Mouse (Mus musculus) embryonic facial prominence, embryonic 13.5 days (tissue): ENCODE measurements at regions not wholly inside any gene's neighbourhood (a gene's known extent, or its start where the extent isn't known, plus 50 kb on each side); places are given as distances from the start of the nearest gene placed in this dataset.

Experiments
- ATAC-seq: fragments of 200-750 bp; cut with Nextera tagmentation; 2 replicates; pipeline ENCODE4 v1.8.0; 2017; ENCODE audit warnings: low read depth; ENCODE audit not compliant: insufficient number of reproducible peaks, insufficient read depth, low FRiP score, low TSS enrichment
- H3K27ac ChIP-seq: fragments of 300-500 bp; sonication (generic); 2 replicates; pipeline ENCODE4 v1.5.1; 2015; ENCODE audit warnings: moderate library complexity, mild to moderate bottlenecking, inconsistent platforms
- H3K27me3 ChIP-seq: fragments of 300-500 bp; sonication (generic); 2 replicates; pipeline ENCODE4 v1.6.1; 2015; ENCODE audit warnings: mild to moderate bottlenecking, inconsistent platforms
- H3K36me3 ChIP-seq: fragments of 300-500 bp; sonication (generic); 2 replicates; pipeline ENCODE4 v1.6.1; 2015; ENCODE audit warnings: mild to moderate bottlenecking, inconsistent platforms
- H3K4me1 ChIP-seq: fragments of 300-500 bp; sonication (generic); 2 replicates; pipeline ENCODE4 v1.6.1; 2015; ENCODE audit warnings: inconsistent platforms
- H3K4me2 ChIP-seq: fragments of 300-500 bp; sonication (generic); 2 replicates; pipeline ENCODE4 v1.6.1; 2015; ENCODE audit warnings: moderate library complexity, mild to moderate bottlenecking, inconsistent platforms
- H3K4me3 ChIP-seq: fragments of 300-500 bp; sonication (generic); 2 replicates; pipeline ENCODE4 v1.5.1; 2015; ENCODE audit warnings: mild to moderate bottlenecking, inconsistent platforms
- H3K9ac ChIP-seq: fragments of 300-500 bp; sonication (generic); 2 replicates; pipeline ENCODE4 v1.6.1; 2015; ENCODE audit warnings: mild to moderate bottlenecking, inconsistent platforms
- H3K9me3 ChIP-seq: fragments of 300-500 bp; sonication (generic); 2 replicates; pipeline ENCODE4 v1.6.1; 2016; ENCODE audit warnings: inconsistent platforms
- WGBS: fragments of 180-500 bp; shearing (Covaris S2); methylation state at CpG from one replicate; pipeline ENCODE4 v1.1.7; 2015; ENCODE audit warnings: mixed read lengths; 5-methylcytosine and 5-hydroxymethylcytosine counted together

DNA sequence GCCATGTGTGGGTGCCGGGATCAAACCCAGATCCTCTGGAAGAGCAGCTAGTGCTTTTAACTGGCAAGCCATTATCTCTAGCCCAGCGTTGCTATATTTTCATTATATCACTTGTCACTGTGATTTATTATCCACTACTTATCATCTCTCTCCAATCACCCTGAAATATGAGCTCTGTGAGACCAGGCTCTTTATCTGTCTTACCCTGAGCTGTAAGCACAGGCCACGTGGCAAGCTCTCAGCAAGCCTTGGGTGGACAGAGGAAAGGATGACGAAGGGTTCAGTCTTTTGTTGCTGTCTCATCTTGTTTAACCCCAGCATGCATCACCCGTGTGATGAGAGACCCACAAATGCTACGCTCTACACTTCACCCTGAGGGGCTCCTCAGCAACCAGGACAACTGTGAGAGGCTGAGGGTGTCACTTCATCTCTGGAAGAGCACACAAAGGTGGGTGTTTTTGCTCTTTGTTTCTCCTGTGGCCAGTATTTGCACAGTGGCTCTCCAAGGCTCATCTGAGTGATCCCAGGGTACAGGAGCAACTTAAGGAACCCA lies 90.9 kb downstream of the Cdc7 start:
- WGBS = 65% methylated on average over 6 of the region's 6 CpGs
- Histone ChIP-seq H3K4me2 (no peak overlapping the region), H3K9me3 (no peaks in the 10 kb centered on the region), H3K4me3 (no peak overlapping the region), H3K27me3 (no peaks in the 10 kb centered on the region), H3K9ac (no peak overlapping the region), H3K27ac (no peak overlapping the region), H3K36me3 (no peaks in the 10 kb centered on the region), H3K4me1 (peaks cover 20% of the 10 kb centered on the region)
- ATAC-seq = no peak

GRCm38 (mm10) chr5:107055455-107055854 lies 91.3 kb downstream of the Cdc7 start:
- no peak for ATAC-seq
- Histone ChIP-seq H3K27ac (no peak overlapping the region), H3K9ac (no peak overlapping the region), H3K4me3 (no peak overlapping the region), H3K9me3 (no peaks in the 10 kb centered on the region), H3K27me3 (no peaks in the 10 kb centered on the region), H3K4me1 (peaks cover 20% of the 10 kb centered on the region), H3K4me2 (no peak overlapping the region), H3K36me3 (no peaks in the 10 kb centered on the region)
- 38% methylated on average over 3 of the region's 3 CpGs for WGBS
